ENCODE assay signal across 19 mouse cellular contexts in genomic region chr11:108235081-108235703, GRCm38 (mm10).
DNase-seq lines count a peak whose midpoint lies in the region; ATAC-seq and TF ChIP-seq lines count a peak whose summit lies in the region.
"Had no signal": no experiment of that assay in that cellular context is flagged by ENCODE, and none has a peak within 500 bp of the region (broad histone marks: within the 10 kb centered on the region; RNA-seq: fewer than 3 reads in every experiment).

No protein-coding gene starts in this region.

- no peaks in the 10 kb centered on the region for H3K36me3 ChIP-seq in liver, embryonic 14.5 days (replicated peaks; ENCODE audit: control insufficient read depth, insufficient read depth, low read depth)
- H3K36me3 ChIP-seq: hindbrain, embryonic 12.5 days; limb, embryonic 12.5 days had no signal

- H3K9ac ChIP-seq in liver, embryonic 14.5 days (replicated peaks): no peak overlapping the region
- H3K9ac ChIP-seq: hindbrain, embryonic 12.5 days; limb, embryonic 12.5 days had no signal

- no peaks in the 10 kb centered on the region for H3K9me3 ChIP-seq in liver, embryonic 14.5 days (ENCODE audit: control insufficient read depth, low read length)
- H3K9me3 ChIP-seq: hindbrain, embryonic 12.5 days; limb, embryonic 12.5 days had no signal

- H3K4me2 ChIP-seq in liver, embryonic 14.5 days (ENCODE audit: low read depth): no peak overlapping the region
- H3K4me2 ChIP-seq: hindbrain, embryonic 12.5 days; limb, embryonic 12.5 days had no signal

- no peak overlapping the region for H3K4me3 ChIP-seq in liver, embryonic 14.5 days (ENCODE audit: insufficient read depth in 1 of 2, low read depth in 2 of 2, low read length in 2 of 2)
- H3K4me3 ChIP-seq: hindbrain, embryonic 12.5 days; limb, embryonic 12.5 days had no signal

- no peak for TF ChIP-seq CTCF in liver, embryonic 14.5 days (IDR thresholded peaks at IDR 0.05; ENCODE audit: low read depth)

- peak; percentile 91 for ATAC-seq in CD4-positive, CD25-positive, alpha-beta regulatory T cell, adult 4 months
- peak; percentile 95 for ATAC-seq in granulocyte monocyte progenitor cell, adult 5-6 weeks (replicated peaks; ENCODE audit: poor library complexity, severe bottlenecking)
- peak; percentile 75 for ATAC-seq in liver, embryonic 14.5 days (ENCODE audit: insufficient read depth)
- ATAC-seq: forebrain, embryonic 14.5 days; intestine, postnatal 0 days; Patski had no signal

- 5% methylated on average over 5 of the region's 5 CpGs for WGBS in liver, embryonic 14.5 days (ENCODE audit: insufficient replicate concordance)

- peaks cover 0 to 16% of the 10 kb centered on the region in 2 experiments; a peak in 2 of 4 replicates for H3K4me1 ChIP-seq in liver, embryonic 14.5 days (replicated peaks; ENCODE audit: control insufficient read depth in 2 of 2, insufficient read depth in 2 of 2, low read length in 1 of 2)

- H3K27ac ChIP-seq in liver, embryonic 14.5 days: no peak overlapping the region
- H3K27ac ChIP-seq: hindbrain, embryonic 12.5 days; kidney, postnatal 0 days; limb, embryonic 12.5 days; stomach, postnatal 0 days had no signal

- peak; percentile 84 for DNase-seq in 416B (ENCODE audit: low read depth)
- DNase-seq in liver, embryonic 14.5 days (ENCODE audit: low read depth in 3 of 3, low spot score in 3 of 3): no peak
- DNase-seq in layer of hippocampus, adult 9-11 months: no peak
- no peak for DNase-seq in right cerebral cortex, adult 18-20 months
- no peak for DNase-seq in thymus, adult 18-20 months
- DNase-seq in Muller cell, postnatal 12 days (ENCODE audit: inconsistent ontology term): no peak
- DNase-seq: adrenal gland, postnatal 36 days; cerebellum, adult 9-11 months; right cerebral cortex, postnatal 25 days; thymus, postnatal 36 days had no signal

- TF ChIP-seq EP300 in liver, embryonic 14.5 days (IDR thresholded peaks at IDR 0.05; ENCODE audit: low read depth): no peak; the same call in 1 of the 2 replicates

- no peaks in the 10 kb centered on the region for H3K27me3 ChIP-seq in liver, embryonic 14.5 days (ENCODE audit: control insufficient read depth, insufficient read depth, low read length)
- H3K27me3 ChIP-seq: hindbrain, embryonic 12.5 days; limb, embryonic 12.5 days; Patski had no signal
